Mouse (Mus musculus) CH12.LX (cell line): Measurements from ENCODE around the gene Hcfc1.

ENCODE experiments used
- CTCF ChIP-seq, 2 experiments: IDR thresholded peaks in 1 of 2; conservative IDR thresholded peaks in 1 of 2; 2 replicates each; pipeline ENCODE4 v1.5.1; 2011 to 2012; ENCODE audit warnings: low read depth in 2 of 2, low read length in 2 of 2, improper control_type of control experiment in 1 of 2, inconsistent platforms in 1 of 2, mild to moderate bottlenecking in 1 of 2, moderate library complexity in 1 of 2
- E2F4 ChIP-seq: IDR thresholded peaks from 2 replicates; pipeline ENCODE4 v1.6.1; 2011; ENCODE audit warnings: low read depth, low read length, improper control_type of control experiment; ENCODE audit not compliant: insufficient replicate concordance
- ELF1 ChIP-seq: IDR thresholded peaks from 2 replicates; pipeline ENCODE4 v1.6.1; 2014; ENCODE audit warnings: low read depth, mild to moderate bottlenecking, inconsistent platforms, low read length, improper control_type of control experiment
- EP300 ChIP-seq: IDR thresholded peaks from 2 replicates; pipeline ENCODE4 v1.6.1; 2011; ENCODE audit warnings: low read length, improper control_type of control experiment
- MAFK ChIP-seq: IDR thresholded peaks from 2 replicates; pipeline ENCODE4 v1.6.1; 2011; ENCODE audit warnings: low read length, improper control_type of control experiment; ENCODE audit not compliant: insufficient replicate concordance
- MAZ ChIP-seq: IDR thresholded peaks from 2 replicates; pipeline ENCODE4 v1.6.1; 2012; ENCODE audit warnings: low read depth, mild to moderate bottlenecking, inconsistent platforms, low read length, improper control_type of control experiment, moderate library complexity
- NELFE ChIP-seq: IDR thresholded peaks from 2 replicates; pipeline ENCODE4 v1.6.1; 2011; ENCODE audit warnings: low read depth, low read length, improper control_type of control experiment
- POLR2A ChIP-seq: IDR thresholded peaks from 2 replicates; pipeline ENCODE4 v1.6.1; 2011; ENCODE audit warnings: low read depth, mild to moderate bottlenecking, improper control_type of control experiment, low read length
- SIN3A ChIP-seq: IDR thresholded peaks from 2 replicates; pipeline ENCODE4 v1.6.1; 2012; ENCODE audit warnings: low read length, improper control_type of control experiment, inconsistent platforms
- USF1 ChIP-seq: IDR thresholded peaks from 2 replicates; pipeline ENCODE4 v1.6.1; 2014; ENCODE audit warnings: low read depth, mild to moderate bottlenecking, inconsistent platforms, low read length, improper control_type of control experiment
- ZC3H11A ChIP-seq: IDR thresholded peaks from 2 replicates; pipeline ENCODE4 v1.6.1; 2012; ENCODE audit warnings: low read depth, mild to moderate bottlenecking, inconsistent platforms, low read length, improper control_type of control experiment
- ZMIZ1 ChIP-seq: IDR thresholded peaks from 2 replicates; pipeline ENCODE4 v1.6.1; 2012; ENCODE audit warnings: low read depth, mild to moderate bottlenecking, inconsistent platforms, low read length, improper control_type of control experiment

DNA sequence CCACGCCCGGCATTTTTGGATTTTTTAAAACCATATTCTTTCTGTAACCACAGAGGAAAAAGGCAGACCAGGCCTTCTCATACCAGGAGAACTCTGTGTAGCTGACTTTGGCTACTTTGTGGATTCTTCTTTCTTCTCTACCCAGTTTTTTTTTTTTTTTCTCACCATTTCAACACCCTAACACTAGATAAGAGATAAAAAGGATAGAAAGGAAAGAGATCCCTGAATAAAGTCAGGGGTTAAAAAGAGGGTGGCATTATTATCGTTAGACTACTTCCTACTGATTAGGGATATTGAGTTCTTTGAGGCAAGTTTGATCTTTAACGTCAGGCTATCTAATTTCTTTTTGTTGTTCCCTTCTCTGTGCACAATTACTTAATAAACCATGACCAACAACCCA, 6.6 kb upstream of the Hcfc1 start:
- TF ChIP-seq ZC3H11A = no peak
- no peak for TF ChIP-seq USF1
- TF ChIP-seq E2F4 = no peak
- TF ChIP-seq ELF1 = no peak
- TF ChIP-seq CTCF (conservative IDR thresholded peaks at IDR 0.05 in 1 of 2, IDR thresholded peaks at IDR 0.05 in 1 of 2; ENCODE audit: low read depth in 2 of 2, low read length in 2 of 2) = no peak
- TF ChIP-seq POLR2A = no peak
- no peak for TF ChIP-seq MAZ
- no peak for TF ChIP-seq MAFK
- TF ChIP-seq NELFE = no peak
- no peak for TF ChIP-seq SIN3A
- TF ChIP-seq EP300 = no peak
- TF ChIP-seq ZMIZ1 = no peak
